Mouse (Mus musculus): ENCODE data around the gene Bmp2. TPM values are rescaled to one million over a fixed set of nuclear protein-coding genes. Genes with fewer than 3 reads are reported as not detected.

The Bmp2 gene
- total and polyA plus RNA-seq, 3 experiments, result not detected

DNA sequence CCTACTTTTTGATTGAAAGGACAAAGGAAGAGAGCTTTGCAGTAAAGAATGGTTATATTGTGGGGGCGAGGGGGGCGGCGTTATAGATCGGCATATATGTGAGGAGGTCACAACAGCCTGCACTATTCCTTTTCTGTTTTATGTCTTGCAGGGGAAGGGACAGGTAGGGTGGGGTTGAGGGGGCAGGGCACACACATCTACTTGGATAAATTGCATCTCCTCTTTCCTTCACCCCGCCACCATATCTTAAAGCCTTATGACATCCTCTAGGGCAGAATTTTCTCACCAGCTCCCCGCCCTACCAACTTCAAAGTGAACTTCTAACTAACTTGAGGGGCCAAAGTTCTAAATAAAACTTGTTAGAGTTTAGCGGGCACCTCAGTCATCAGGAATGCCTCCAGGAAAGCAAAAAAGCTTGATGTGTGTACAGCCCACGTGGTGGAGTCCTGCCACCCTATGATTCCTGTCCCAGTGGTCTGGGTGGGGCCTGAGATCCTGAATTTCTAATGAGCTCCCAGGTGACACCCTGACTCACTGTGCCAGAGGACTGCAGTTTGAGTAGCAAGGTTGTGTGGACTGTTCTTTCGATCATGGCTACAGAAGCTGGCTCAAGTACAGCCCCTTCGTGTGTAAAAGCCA lies 12.4 kb downstream of the Bmp2 start:
- no peak overlapping the region for H3K9ac ChIP-seq (ENCODE audit: insufficient read depth, low read depth)
- no peaks in the 10 kb centered on the region for H3K36me3 ChIP-seq (replicated peaks in 1 of 2; ENCODE audit: control insufficient read depth in 1 of 2, insufficient read depth in 1 of 2, low read length in 1 of 2)
- H3K4me3 ChIP-seq (replicated peaks in 1 of 3; ENCODE audit: low read depth in 2 of 3, low read length in 2 of 3, poor library complexity in 1 of 3), result no peak overlapping the region
- DNase-seq (ENCODE audit: extremely low read depth), result no peak
- H3K79me2 ChIP-seq (replicated peaks; ENCODE audit: control insufficient read depth, extremely low read depth, insufficient read depth, poor library complexity, severe bottlenecking), result no peaks in the 10 kb centered on the region
- no peak overlapping the region for H3K27ac ChIP-seq (ENCODE audit: insufficient read depth, low read depth)
- H3K9me3 ChIP-seq (replicated peaks; ENCODE audit: low read length), result peaks cover 21% of the 10 kb centered on the region
- H3K27me3 ChIP-seq (replicated peaks), result no peaks in the 10 kb centered on the region
- in situ Hi-C loops (cut with MboI; ENCODE audit: low pct_ligation_motif_present, low pct_unique_long_range_greater_than_20kb, low sequenced_read_pairs) (no loop called here), dilution Hi-C loops (cut with MboI; ENCODE audit: extremely low pct_ligation_motif_present, extremely low pct_unique_long_range_greater_than_20kb, low sequenced_read_pairs) (no loop called here)
- no peaks in the 10 kb centered on the region for H3K4me1 ChIP-seq (ENCODE audit: control insufficient read depth in 1 of 2, insufficient read depth in 2 of 2)
- TF ChIP-seq TCF12 (IDR thresholded peaks at IDR 0.05; ENCODE audit: low read depth, low read length) (no peak), MAX (IDR thresholded peaks at IDR 0.05; ENCODE audit: low read length) (no peak), POLR2AphosphoS2 (IDR thresholded peaks at IDR 0.05; ENCODE audit: low read depth, low read length) (no peak), MYC (IDR thresholded peaks at IDR 0.05; ENCODE audit: low read depth, low read length) (no peak), NELFE (IDR thresholded peaks at IDR 0.05; ENCODE audit: low read depth, low read length) (no peak), BHLHE40 (IDR thresholded peaks at IDR 0.05; ENCODE audit: low read depth, low read length) (no peak), ZC3H11A (IDR thresholded peaks at IDR 0.05; ENCODE audit: low read depth, low read length) (no peak), JUND (conservative IDR thresholded peaks at IDR 0.05; ENCODE audit: low read depth, low read length) (no peak), PAX5 (IDR thresholded peaks at IDR 0.05; ENCODE audit: low read length) (no peak), CTCF (conservative IDR thresholded peaks at IDR 0.05 in 1 of 2, IDR thresholded peaks at IDR 0.05 in 1 of 2; ENCODE audit: low read depth in 2 of 2, low read length in 2 of 2) (no peak), SIN3A (IDR thresholded peaks at IDR 0.05; ENCODE audit: low read length) (no peak)
- H3K4me2 ChIP-seq (ENCODE audit: insufficient read depth, low read depth, poor library complexity, severe bottlenecking), result no peak overlapping the region

DNA sequence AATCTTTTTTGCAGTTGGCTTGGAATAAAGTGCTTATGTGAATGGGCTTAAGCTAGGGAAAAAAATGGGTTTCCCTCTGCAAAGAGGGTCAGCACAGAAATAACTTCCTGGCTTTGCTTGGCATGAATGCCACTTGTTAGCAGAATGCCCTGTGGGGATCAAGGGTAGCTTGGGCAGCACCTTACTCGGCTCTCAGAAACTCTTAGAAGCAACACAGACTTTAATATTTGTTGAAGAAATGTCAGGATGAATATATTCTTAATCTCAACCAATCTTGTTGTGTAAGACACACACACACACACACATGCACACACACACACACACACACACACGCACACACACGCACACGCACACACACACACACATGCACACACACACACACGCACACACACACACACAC lies 13.5 kb downstream of the Bmp2 start:
- H3K79me2 ChIP-seq (replicated peaks; ENCODE audit: control insufficient read depth, extremely low read depth, insufficient read depth, poor library complexity, severe bottlenecking), result no peaks in the 10 kb centered on the region
- H3K27ac ChIP-seq (ENCODE audit: insufficient read depth, low read depth), result no peak overlapping the region
- dilution Hi-C loops (cut with MboI; ENCODE audit: extremely low pct_ligation_motif_present, extremely low pct_unique_long_range_greater_than_20kb, low sequenced_read_pairs), result no loop called here
- H3K9me3 ChIP-seq (replicated peaks; ENCODE audit: low read length), result peaks cover 22% of the 10 kb centered on the region
- no peak overlapping the region for H3K4me2 ChIP-seq (ENCODE audit: insufficient read depth, low read depth, poor library complexity, severe bottlenecking)
- H3K4me1 ChIP-seq (ENCODE audit: control insufficient read depth in 1 of 2, insufficient read depth in 2 of 2), result no peaks in the 10 kb centered on the region
- TF ChIP-seq MAZ (IDR thresholded peaks at IDR 0.05; ENCODE audit: low read depth, low read length) (no peak), KAT2A (IDR thresholded peaks at IDR 0.05; ENCODE audit: insufficient replicate concordance, low read length) (no peak), USF1 (IDR thresholded peaks at IDR 0.05; ENCODE audit: low read depth, low read length) (no peak), NRF1 (IDR thresholded peaks at IDR 0.05; ENCODE audit: low read depth, low read length) (no peak), CHD1 (IDR thresholded peaks at IDR 0.05; ENCODE audit: low read depth, low read length) (no peak), PAX5 (IDR thresholded peaks at IDR 0.05; ENCODE audit: low read length) (no peak), MAFK (IDR thresholded peaks at IDR 0.05; ENCODE audit: insufficient replicate concordance, low read length) (no peak), ZC3H11A (IDR thresholded peaks at IDR 0.05; ENCODE audit: low read depth, low read length) (no peak), SIN3A (IDR thresholded peaks at IDR 0.05; ENCODE audit: low read length) (no peak), JUND (conservative IDR thresholded peaks at IDR 0.05; ENCODE audit: low read depth, low read length) (no peak), GABPA (IDR thresholded peaks at IDR 0.05; ENCODE audit: insufficient replicate concordance, low read depth, low read length) (no peak), USF2 (conservative IDR thresholded peaks at IDR 0.05; ENCODE audit: low read depth, low read length) (no peak), ETS1 (conservative IDR thresholded peaks at IDR 0.05; ENCODE audit: low read depth, low read length) (no peak), E2F4 (IDR thresholded peaks at IDR 0.05; ENCODE audit: insufficient replicate concordance, low read depth, low read length) (no peak), BHLHE40 (IDR thresholded peaks at IDR 0.05; ENCODE audit: low read depth, low read length) (no peak), CTCF (conservative IDR thresholded peaks at IDR 0.05 in 1 of 2, IDR thresholded peaks at IDR 0.05 in 1 of 2; ENCODE audit: low read depth in 2 of 2, low read length in 2 of 2) (no peak), NELFE (IDR thresholded peaks at IDR 0.05; ENCODE audit: low read depth, low read length) (no peak), ELF1 (IDR thresholded peaks at IDR 0.05; ENCODE audit: low read depth, low read length) (no peak), POLR2A (IDR thresholded peaks at IDR 0.05; ENCODE audit: low read depth, low read length) (no peak)
- H3K27me3 ChIP-seq (replicated peaks), result no peaks in the 10 kb centered on the region
- no peak for DNase-seq (ENCODE audit: extremely low read depth)
- H3K9ac ChIP-seq (ENCODE audit: insufficient read depth, low read depth), result no peak overlapping the region
- H3K4me3 ChIP-seq (replicated peaks in 1 of 3; ENCODE audit: low read depth in 2 of 3, low read length in 2 of 3, poor library complexity in 1 of 3), result no peak overlapping the region
- in situ Hi-C loops (cut with MboI; ENCODE audit: low pct_ligation_motif_present, low pct_unique_long_range_greater_than_20kb, low sequenced_read_pairs), result no loop called here
- H3K36me3 ChIP-seq (replicated peaks in 1 of 2; ENCODE audit: control insufficient read depth in 1 of 2, insufficient read depth in 1 of 2, low read length in 1 of 2), result no peaks in the 10 kb centered on the region
